Comparison of ENCODE assay signal across 8 mouse cellular contexts in genomic region chr5:135168063-135169062, GRCm38 (mm10). TPM values are rescaled to one million over a fixed set of nuclear protein-coding genes. Genes with fewer than 3 reads are reported as not detected.
DNase-seq lines count a peak whose midpoint lies in the region; ATAC-seq lines count a peak whose summit lies in the region.

Gene Bcl7b, plus strand, starts transcription at chr5:135168283.

- ATAC-seq in inflammation-experienced regulatory T-cells, adult 6 months: peak; percentile 98
- peak; percentile 96 for ATAC-seq in megakaryocyte-erythroid progenitor cell, adult 5-6 weeks (replicated peaks; ENCODE audit: low FRiP score, low TSS enrichment, poor library complexity, severe bottlenecking)

- DNase-seq in adrenal gland, adult (ENCODE audit: inconsistent age in 2 of 2, low spot score in 1 of 2): peak; percentile 99
- DNase-seq in embryo, embryonic 10.5 days (ENCODE audit: low spot score): peak; percentile 97
- peak; percentile 97 for DNase-seq in gastrocnemius, postnatal 14 days
- peak; percentile 97 to 99 for DNase-seq in left cerebral cortex, postnatal 10 days (ENCODE audit: extremely low spot score in 1 of 2, low spot score in 2 of 2)
- peak; percentile 97 for DNase-seq in right cerebral cortex, postnatal 25 days
- peak; percentile 95 to 97 for DNase-seq in urinary bladder, postnatal 4 days (ENCODE audit: low spot score in 2 of 2)

- intact Hi-C loops in gastrocnemius, postnatal 14 days (cut with DNase I; ENCODE audit: low total_unique reads): no loop called here
- intact Hi-C loops in left cerebral cortex, postnatal 10 days (cut with DNase I): no loop called here

RNA-seq across cellular contexts. Expression of gene Bcl7b, which starts in this region (rescaled TPM):
- 10 to 100 TPM; 24.7 to 25.3 TPM for total RNA-seq in gastrocnemius, postnatal 14 days (2021)
- polyA plus RNA-seq in inflammation-experienced regulatory T-cells, adult 6 months (2017; shearing (Covaris generic)): 10 to 100 TPM; 39.0 to 55.4 (median 54.2) TPM
- total RNA-seq in left cerebral cortex, postnatal 10 days (2021): 10 to 100 TPM; 29.4 to 33.0 TPM
- 37.2 and 48.3 TPM in 2 replicates for total RNA-seq in megakaryocyte-erythroid progenitor cell, adult 5-6 weeks (2014; fragmentation: Nextera tagmentation)
- 25.1 and 33.3 TPM in 2 replicates for total RNA-seq in megakaryocyte-erythroid progenitor cell, adult 5-6 weeks (2017)

Comparison
In these comparisons a context has a peak if more than half of its experiments do, and no peak if none do; other contexts are left out.
1. Peak in every context shown above with its lines: DNase-seq and ATAC-seq.